Mouse (Mus musculus): Measurements from ENCODE around the gene Ptprm. TPM values are rescaled to one million over a fixed set of nuclear protein-coding genes. Genes with fewer than 3 reads are reported as not detected.

The Ptprm gene
- polyA plus RNA-seq, 1 experiment from 2014 or later, result 10.4 TPM

DNA sequence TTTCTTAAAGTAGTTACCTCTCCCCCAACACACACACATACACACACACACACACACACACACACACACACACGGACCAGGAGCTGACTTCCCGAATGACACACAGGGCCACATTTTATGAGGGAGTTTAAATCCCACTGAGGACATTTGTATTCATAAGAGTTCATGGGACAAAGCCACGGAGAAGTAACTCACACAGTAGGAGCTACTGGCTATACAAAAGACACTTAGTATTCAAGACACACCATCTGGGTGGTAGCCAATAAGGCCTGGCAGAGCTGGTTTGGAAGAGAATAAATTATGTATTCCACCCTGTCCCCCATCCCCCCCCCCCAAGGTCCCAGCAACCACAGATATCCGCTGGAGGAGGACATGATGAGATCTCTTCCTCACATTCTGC lies 344.1 kb downstream of the Ptprm start:
- DNase-seq (ENCODE audit: low spot score) (no peak), ATAC-seq (ENCODE audit: insufficient number of reproducible peaks, low FRiP score, low TSS enrichment, low read depth) (no peak)
- WGBS, result 86% methylated on average over 4 of the region's 4 CpGs
- H3K27ac ChIP-seq (replicated peaks; ENCODE audit: low read depth, low read length), result no peak overlapping the region
- no peaks in the 10 kb centered on the region for H3K27me3 ChIP-seq (ENCODE audit: control insufficient read depth, insufficient read depth, low read length)
- no peaks in the 10 kb centered on the region for H3K36me3 ChIP-seq (ENCODE audit: control insufficient read depth, insufficient read depth, low read length)
- no peak overlapping the region for H3K4me2 ChIP-seq (ENCODE audit: low read depth, severe bottlenecking)
- H3K4me3 ChIP-seq (ENCODE audit: low read depth, low read length), result no peak overlapping the region
- no peaks in the 10 kb centered on the region for H3K4me1 ChIP-seq (ENCODE audit: control insufficient read depth, insufficient read depth, low read length)
- H3K9ac ChIP-seq (ENCODE audit: low read length), result no peak overlapping the region
- no peaks in the 10 kb centered on the region for H3K9me3 ChIP-seq (ENCODE audit: control insufficient read depth, low read length)

DNA sequence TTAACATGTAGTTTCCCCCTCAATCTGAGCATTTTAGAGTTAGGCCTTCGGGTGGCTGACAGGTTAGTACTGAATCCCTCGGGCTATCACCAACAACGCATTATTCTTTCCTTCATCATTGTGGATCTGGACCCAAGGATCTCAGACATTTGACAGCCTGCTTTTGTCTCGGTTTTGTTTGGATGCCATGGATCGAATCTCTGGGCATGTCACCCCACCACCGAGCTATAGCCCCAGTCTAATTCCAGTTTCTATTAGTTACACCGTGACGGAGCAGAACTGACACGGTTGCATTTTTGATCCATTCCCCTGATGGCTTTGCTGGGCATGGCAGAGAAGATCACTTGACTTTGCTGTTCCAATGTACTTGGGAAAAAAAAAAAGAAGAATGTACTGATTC lies 346.1 kb downstream of the Ptprm start:
- Histone ChIP-seq H3K36me3 (ENCODE audit: control insufficient read depth, insufficient read depth, low read length) (no peaks in the 10 kb centered on the region), H3K4me2 (ENCODE audit: low read depth, severe bottlenecking) (no peak overlapping the region), H3K9ac (ENCODE audit: low read length) (no peak overlapping the region), H3K27me3 (ENCODE audit: control insufficient read depth, insufficient read depth, low read length) (no peaks in the 10 kb centered on the region), H3K4me1 (ENCODE audit: control insufficient read depth, insufficient read depth, low read length) (no peaks in the 10 kb centered on the region), H3K27ac (replicated peaks; ENCODE audit: low read depth, low read length) (no peak overlapping the region), H3K4me3 (ENCODE audit: low read depth, low read length) (no peak overlapping the region), H3K9me3 (ENCODE audit: control insufficient read depth, low read length) (no peaks in the 10 kb centered on the region)
- DNase-seq (ENCODE audit: low spot score), result no peak
- ATAC-seq (ENCODE audit: insufficient number of reproducible peaks, low FRiP score, low TSS enrichment, low read depth), result no peak
- WGBS, result 93% methylated on average over 9 of the region's 9 CpGs

DNA sequence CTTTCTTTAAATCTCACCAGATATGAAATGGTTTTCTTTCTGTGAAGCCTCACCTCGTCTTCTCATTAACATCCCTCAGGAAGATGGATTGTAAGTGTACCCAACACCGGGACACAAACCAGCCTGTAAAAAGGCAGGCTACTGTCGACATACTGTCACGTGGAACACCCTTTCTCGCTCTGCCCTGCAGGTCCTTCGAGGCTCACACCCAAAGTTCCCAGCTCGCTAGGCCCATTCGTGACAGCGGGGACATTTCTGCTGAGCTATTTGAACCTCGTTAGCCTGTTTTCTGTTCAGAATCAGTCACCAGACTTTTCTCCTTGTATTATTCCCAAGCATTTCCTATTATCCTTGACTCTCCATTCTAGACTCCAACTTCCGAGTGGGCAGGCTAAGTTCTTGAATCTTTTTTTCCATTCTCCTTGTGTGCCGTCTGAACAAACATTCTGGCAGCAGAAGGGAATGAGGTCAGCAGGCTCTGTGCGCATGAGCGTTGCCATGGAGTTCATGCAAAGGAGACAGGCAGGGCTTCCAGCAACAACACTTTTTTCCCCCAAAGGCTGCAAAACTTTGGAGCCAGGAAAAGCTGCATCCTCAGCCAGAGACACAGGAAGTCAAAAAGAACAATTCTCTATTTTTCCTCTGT lies 347.4 kb downstream of the Ptprm start:
- no peak overlapping the region for H3K27ac ChIP-seq (replicated peaks; ENCODE audit: low read depth, low read length)
- DNase-seq (ENCODE audit: low spot score), result no peak
- no peak overlapping the region for H3K9ac ChIP-seq (ENCODE audit: low read length)
- no peaks in the 10 kb centered on the region for H3K9me3 ChIP-seq (ENCODE audit: control insufficient read depth, low read length)
- no peaks in the 10 kb centered on the region for H3K36me3 ChIP-seq (ENCODE audit: control insufficient read depth, insufficient read depth, low read length)
- no peak overlapping the region for H3K4me3 ChIP-seq (ENCODE audit: low read depth, low read length)
- no peak overlapping the region for H3K4me2 ChIP-seq (ENCODE audit: low read depth, severe bottlenecking)
- H3K27me3 ChIP-seq (ENCODE audit: control insufficient read depth, insufficient read depth, low read length), result no peaks in the 10 kb centered on the region
- ATAC-seq (ENCODE audit: insufficient number of reproducible peaks, low FRiP score, low TSS enrichment, low read depth), result no peak
- 77% methylated on average over 14 of the region's 14 CpGs for WGBS
- no peaks in the 10 kb centered on the region for H3K4me1 ChIP-seq (ENCODE audit: control insufficient read depth, insufficient read depth, low read length)

DNA sequence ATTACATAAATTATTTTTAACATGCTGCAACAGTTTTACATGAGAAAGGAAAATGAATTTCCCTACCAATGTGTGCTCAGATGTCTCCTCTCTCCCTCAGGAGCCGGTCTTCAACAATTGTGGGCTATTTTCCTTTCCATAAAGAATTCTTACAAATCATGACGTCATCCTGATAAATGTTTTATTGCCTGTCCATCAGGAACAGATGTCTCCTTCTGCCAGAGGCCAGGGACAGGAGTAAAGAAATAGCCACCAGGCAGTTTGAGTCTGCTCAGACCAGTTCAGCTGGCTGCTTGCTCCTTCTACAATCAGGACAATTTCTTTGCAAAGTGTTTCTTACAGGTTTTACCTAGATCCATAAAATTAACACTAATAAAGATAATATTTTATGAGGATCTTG lies 357.4 kb downstream of the Ptprm start:
- Histone ChIP-seq H3K4me1 (ENCODE audit: control insufficient read depth, insufficient read depth, low read length) (no peaks in the 10 kb centered on the region), H3K36me3 (ENCODE audit: control insufficient read depth, insufficient read depth, low read length) (no peaks in the 10 kb centered on the region), H3K9ac (ENCODE audit: low read length) (no peak overlapping the region), H3K27ac (replicated peaks; ENCODE audit: low read depth, low read length) (no peak overlapping the region), H3K4me3 (ENCODE audit: low read depth, low read length) (no peak overlapping the region), H3K27me3 (ENCODE audit: control insufficient read depth, insufficient read depth, low read length) (no peaks in the 10 kb centered on the region), H3K9me3 (ENCODE audit: control insufficient read depth, low read length) (peaks cover 6% of the 10 kb centered on the region), H3K4me2 (ENCODE audit: low read depth, severe bottlenecking) (no peak overlapping the region)
- no peak for ATAC-seq (ENCODE audit: insufficient number of reproducible peaks, low FRiP score, low TSS enrichment, low read depth)
- WGBS, result 58% methylated on average over 2 of the region's 2 CpGs
- no peak for DNase-seq (ENCODE audit: low spot score)

DNA sequence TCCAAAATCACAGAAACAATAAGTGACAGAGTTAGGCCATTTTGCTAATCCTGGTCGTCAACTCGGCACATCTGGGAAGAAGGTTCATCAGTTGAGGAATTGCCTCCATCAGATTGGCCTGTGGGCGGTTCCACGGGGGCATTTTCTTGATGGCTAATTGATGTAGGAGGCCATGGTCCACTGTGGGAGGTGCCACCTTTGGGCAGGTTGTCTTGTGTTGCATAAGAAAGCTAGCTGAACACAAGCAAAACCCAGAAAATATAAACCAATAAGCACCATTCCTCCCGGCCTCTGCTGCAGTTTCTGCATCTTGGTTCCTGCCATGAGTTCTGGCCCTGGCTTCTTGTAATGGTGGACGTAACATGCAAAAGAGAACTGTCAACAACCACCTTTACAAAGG lies 358.2 kb downstream of the Ptprm start:
- no peak for ATAC-seq (ENCODE audit: insufficient number of reproducible peaks, low FRiP score, low TSS enrichment, low read depth)
- 91% methylated on average over 6 of the region's 6 CpGs for WGBS

DNA sequence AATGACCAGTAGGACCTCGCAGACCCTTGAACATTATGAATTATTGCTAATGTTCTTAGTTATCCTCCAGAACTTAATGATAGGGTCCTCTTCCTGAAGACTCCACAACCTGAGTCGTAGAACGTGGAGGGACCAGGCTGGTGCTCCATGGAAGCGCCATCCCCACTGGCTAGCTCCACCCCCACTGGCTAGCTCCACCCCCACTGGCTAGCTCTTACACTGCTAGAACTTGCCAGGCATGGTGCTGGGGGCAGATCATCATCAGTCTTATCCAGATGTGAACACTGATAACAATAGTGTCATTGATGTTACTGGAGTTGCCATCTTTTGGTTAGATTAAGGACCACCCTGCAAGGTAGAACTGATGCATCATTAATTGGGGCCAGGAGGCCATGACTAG lies 362.4 kb downstream of the Ptprm start:
- no peaks in the 10 kb centered on the region for H3K9me3 ChIP-seq (ENCODE audit: control insufficient read depth, low read length)
- 86% methylated on average over 4 of the region's 4 CpGs for WGBS
- no peak overlapping the region for H3K4me3 ChIP-seq (ENCODE audit: low read depth, low read length)
- no peaks in the 10 kb centered on the region for H3K4me1 ChIP-seq (ENCODE audit: control insufficient read depth, insufficient read depth, low read length)
- H3K4me2 ChIP-seq (ENCODE audit: low read depth, severe bottlenecking), result no peak overlapping the region
- no peaks in the 10 kb centered on the region for H3K36me3 ChIP-seq (ENCODE audit: control insufficient read depth, insufficient read depth, low read length)
- H3K27me3 ChIP-seq (ENCODE audit: control insufficient read depth, insufficient read depth, low read length), result no peaks in the 10 kb centered on the region
- DNase-seq (ENCODE audit: low spot score) (no peak), ATAC-seq (ENCODE audit: insufficient number of reproducible peaks, low FRiP score, low TSS enrichment, low read depth) (no peak)
- no peak overlapping the region for H3K9ac ChIP-seq (ENCODE audit: low read length)
- no peak overlapping the region for H3K27ac ChIP-seq (replicated peaks; ENCODE audit: low read depth, low read length)

More for the DNA sequence above, 358.2 kb downstream of the Ptprm start:
- Histone ChIP-seq H3K27me3 (ENCODE audit: control insufficient read depth, insufficient read depth, low read length) (no peaks in the 10 kb centered on the region), H3K4me1 (ENCODE audit: control insufficient read depth, insufficient read depth, low read length) (no peaks in the 10 kb centered on the region), H3K9me3 (ENCODE audit: control insufficient read depth, low read length) (peaks cover 6% of the 10 kb centered on the region), H3K27ac (replicated peaks; ENCODE audit: low read depth, low read length) (no peak overlapping the region), H3K4me3 (ENCODE audit: low read depth, low read length) (no peak overlapping the region), H3K9ac (ENCODE audit: low read length) (no peak overlapping the region), H3K36me3 (ENCODE audit: control insufficient read depth, insufficient read depth, low read length) (no peaks in the 10 kb centered on the region), H3K4me2 (ENCODE audit: low read depth, severe bottlenecking) (no peak overlapping the region)
- DNase-seq (ENCODE audit: low spot score), result no peak

DNA sequence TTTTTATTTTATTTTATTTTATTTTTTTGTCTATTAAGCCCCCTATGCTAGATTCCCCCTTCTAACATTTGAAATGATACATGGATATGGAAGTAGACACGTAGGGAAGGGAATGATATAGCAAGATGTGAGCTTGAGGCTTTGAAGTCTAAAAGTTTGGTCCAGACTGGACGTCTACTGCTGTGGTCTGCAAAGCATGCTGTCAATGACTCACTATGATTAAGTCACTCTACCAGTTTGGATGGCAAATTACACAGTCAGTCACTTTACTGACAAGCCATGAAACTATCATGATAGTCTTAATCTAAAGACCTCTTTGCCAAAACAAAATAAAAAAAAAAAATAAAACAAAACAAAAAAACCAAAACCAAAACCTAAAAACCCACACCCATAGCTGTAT lies 363.5 kb downstream of the Ptprm start:
- no peak overlapping the region for H3K27ac ChIP-seq (replicated peaks; ENCODE audit: low read depth, low read length)
- no peak overlapping the region for H3K4me3 ChIP-seq (ENCODE audit: low read depth, low read length)
- 0 out of 2 replicates have a peak, but pooled peaks cover 2% of the 10 kb centered on the region for H3K4me1 ChIP-seq (ENCODE audit: control insufficient read depth, insufficient read depth, low read length)
- H3K9ac ChIP-seq (ENCODE audit: low read length), result no peak overlapping the region
- H3K27me3 ChIP-seq (ENCODE audit: control insufficient read depth, insufficient read depth, low read length), result no peaks in the 10 kb centered on the region
- no peak for DNase-seq (ENCODE audit: low spot score)
- no peaks in the 10 kb centered on the region for H3K36me3 ChIP-seq (ENCODE audit: control insufficient read depth, insufficient read depth, low read length)
- no peak for ATAC-seq (ENCODE audit: insufficient number of reproducible peaks, low FRiP score, low TSS enrichment, low read depth)
- WGBS, result 57% methylated on average over 2 of the region's 2 CpGs
- H3K4me2 ChIP-seq (ENCODE audit: low read depth, severe bottlenecking), result no peak overlapping the region
- H3K9me3 ChIP-seq (ENCODE audit: control insufficient read depth, low read length), result no peaks in the 10 kb centered on the region

DNA sequence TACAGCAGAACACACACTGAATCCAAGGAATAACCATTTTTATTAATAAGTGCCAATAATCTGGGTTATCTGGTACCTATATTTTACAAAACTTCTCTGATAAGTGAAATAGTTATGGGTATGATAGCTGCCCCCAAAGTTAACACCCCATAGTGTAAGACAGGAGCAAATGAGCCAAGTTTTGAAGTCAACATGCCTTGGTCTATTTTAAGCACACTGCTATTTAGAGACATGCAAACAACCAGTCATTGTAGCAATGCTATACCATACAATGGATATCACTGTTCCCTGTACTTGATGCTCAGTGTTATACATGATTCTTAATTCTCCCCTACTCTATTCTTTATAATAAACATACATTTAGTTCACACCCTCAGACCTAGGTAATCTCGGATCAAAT lies 366.2 kb downstream of the Ptprm start:
- no peak for DNase-seq (ENCODE audit: low spot score)
- Histone ChIP-seq H3K4me2 (ENCODE audit: low read depth, severe bottlenecking) (no peak overlapping the region), H3K9ac (ENCODE audit: low read length) (no peak overlapping the region), H3K36me3 (ENCODE audit: control insufficient read depth, insufficient read depth, low read length) (no peaks in the 10 kb centered on the region), H3K4me1 (ENCODE audit: control insufficient read depth, insufficient read depth, low read length) (0 out of 2 replicates have a peak, but pooled peaks cover 2% of the 10 kb centered on the region), H3K27me3 (ENCODE audit: control insufficient read depth, insufficient read depth, low read length) (no peaks in the 10 kb centered on the region), H3K9me3 (ENCODE audit: control insufficient read depth, low read length) (no peaks in the 10 kb centered on the region), H3K27ac (replicated peaks; ENCODE audit: low read depth, low read length) (no peak overlapping the region), H3K4me3 (ENCODE audit: low read depth, low read length) (no peak overlapping the region)
- 83% methylated on average over 1 of the region's 1 CpGs for WGBS
- ATAC-seq (ENCODE audit: insufficient number of reproducible peaks, low FRiP score, low TSS enrichment, low read depth), result no peak

DNA sequence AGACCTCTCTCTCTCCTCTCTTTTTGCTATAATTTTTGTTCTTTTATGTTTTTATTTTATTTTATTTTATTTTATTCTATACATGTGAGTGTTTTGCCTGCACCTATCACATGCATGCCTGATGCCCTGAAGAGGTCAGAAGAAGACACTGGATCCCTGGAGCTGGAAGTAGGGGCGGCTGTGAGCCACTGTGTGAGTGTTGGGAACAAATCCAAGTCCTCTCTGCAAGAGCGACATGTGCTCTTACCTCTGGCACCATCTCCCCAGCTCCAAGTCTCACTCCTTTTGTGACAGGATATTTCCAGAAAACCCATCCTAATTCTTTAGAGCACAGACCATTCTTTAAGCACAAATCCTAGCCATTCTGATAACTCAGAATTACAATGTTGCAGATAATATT lies 372.6 kb downstream of the Ptprm start:
- WGBS, result 82% methylated on average over 2 of the region's 2 CpGs
- no peak for ATAC-seq (ENCODE audit: insufficient number of reproducible peaks, low FRiP score, low TSS enrichment, low read depth)
- no peaks in the 10 kb centered on the region for H3K36me3 ChIP-seq (ENCODE audit: control insufficient read depth, insufficient read depth, low read length)
- no peak overlapping the region for H3K9ac ChIP-seq (ENCODE audit: low read length)
- peaks cover 5% of the 10 kb centered on the region; the same call in 1 of the 2 replicates for H3K4me1 ChIP-seq (ENCODE audit: control insufficient read depth, insufficient read depth, low read length)
- no peaks in the 10 kb centered on the region for H3K9me3 ChIP-seq (ENCODE audit: control insufficient read depth, low read length)
- no peak overlapping the region for H3K27ac ChIP-seq (replicated peaks; ENCODE audit: low read depth, low read length)
- no peak for DNase-seq (ENCODE audit: low spot score)
- no peak overlapping the region for H3K4me2 ChIP-seq (ENCODE audit: low read depth, severe bottlenecking)
- no peak overlapping the region for H3K4me3 ChIP-seq (ENCODE audit: low read depth, low read length)
- H3K27me3 ChIP-seq (ENCODE audit: control insufficient read depth, insufficient read depth, low read length), result no peaks in the 10 kb centered on the region

Data from limb, embryonic 11.5 days (tissue).